Mouse (Mus musculus): ENCODE results near the gene Ppp1cc.

DNA sequence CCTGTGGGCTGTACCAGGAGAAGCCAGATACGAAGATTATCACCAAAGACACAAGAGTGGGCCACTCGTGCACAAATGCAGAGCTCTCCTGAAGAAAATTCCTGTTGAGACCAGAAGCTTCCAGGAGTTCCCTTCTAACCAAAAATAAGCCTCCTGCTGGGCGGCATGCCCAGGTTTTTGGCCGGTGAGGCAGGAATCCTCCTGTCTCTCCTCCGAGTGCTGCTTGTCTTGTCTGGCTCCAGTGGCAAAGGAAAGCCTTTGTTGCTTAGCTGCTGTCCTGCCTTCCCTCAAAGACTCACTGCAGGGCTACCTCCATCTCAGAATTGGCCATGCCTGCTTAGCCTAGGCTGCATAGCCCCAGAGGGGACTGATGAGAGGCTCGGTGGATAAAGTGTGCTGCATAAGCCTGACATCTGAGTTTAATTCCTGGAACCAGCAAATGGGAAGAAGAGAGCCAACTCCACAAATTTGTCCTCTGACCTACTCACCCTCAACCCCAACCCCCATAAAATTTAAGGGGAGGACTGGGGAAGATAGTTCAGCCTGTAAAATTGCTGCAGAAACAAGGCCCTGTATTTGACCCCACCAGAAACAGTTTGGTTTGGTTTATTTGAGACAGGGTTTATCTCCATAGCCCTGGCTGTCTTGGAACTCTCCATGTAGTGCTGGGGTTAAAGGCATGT lies 7.3 kb downstream of the Ppp1cc start:
- TF ChIP-seq CTCF (IDR thresholded peaks at IDR 0.05; ENCODE audit: extremely low read depth, insufficient read depth, insufficient read length, insufficient replicate concordance) (no peak), POLR2A (IDR thresholded peaks at IDR 0.05; ENCODE audit: low read depth, low read length) (no peak)
